Mouse (Mus musculus) G1E-ER4 (cell line): ENCODE results near the gene Filip1l. TPM values are rescaled to one million over a fixed set of nuclear protein-coding genes. Genes with fewer than 3 reads are reported as not detected.

Experiments used
- GATA1 ChIP-seq: IDR thresholded peaks from one replicate; pipeline ENCODE4 v1.8.0; 2012; ENCODE audit warnings: low read length, inconsistent platforms
- polyA plus RNA-seq: library from polyadenylated mRNA; stranded (reverse); fragments of >175 nt; gene quantifications from 2 replicates; pipeline ENCODE4 v1.2.3, GENCODE M21; 2012

Filip1l gene
- polyA plus RNA-seq, 1 experiment, result not detected

DNA sequence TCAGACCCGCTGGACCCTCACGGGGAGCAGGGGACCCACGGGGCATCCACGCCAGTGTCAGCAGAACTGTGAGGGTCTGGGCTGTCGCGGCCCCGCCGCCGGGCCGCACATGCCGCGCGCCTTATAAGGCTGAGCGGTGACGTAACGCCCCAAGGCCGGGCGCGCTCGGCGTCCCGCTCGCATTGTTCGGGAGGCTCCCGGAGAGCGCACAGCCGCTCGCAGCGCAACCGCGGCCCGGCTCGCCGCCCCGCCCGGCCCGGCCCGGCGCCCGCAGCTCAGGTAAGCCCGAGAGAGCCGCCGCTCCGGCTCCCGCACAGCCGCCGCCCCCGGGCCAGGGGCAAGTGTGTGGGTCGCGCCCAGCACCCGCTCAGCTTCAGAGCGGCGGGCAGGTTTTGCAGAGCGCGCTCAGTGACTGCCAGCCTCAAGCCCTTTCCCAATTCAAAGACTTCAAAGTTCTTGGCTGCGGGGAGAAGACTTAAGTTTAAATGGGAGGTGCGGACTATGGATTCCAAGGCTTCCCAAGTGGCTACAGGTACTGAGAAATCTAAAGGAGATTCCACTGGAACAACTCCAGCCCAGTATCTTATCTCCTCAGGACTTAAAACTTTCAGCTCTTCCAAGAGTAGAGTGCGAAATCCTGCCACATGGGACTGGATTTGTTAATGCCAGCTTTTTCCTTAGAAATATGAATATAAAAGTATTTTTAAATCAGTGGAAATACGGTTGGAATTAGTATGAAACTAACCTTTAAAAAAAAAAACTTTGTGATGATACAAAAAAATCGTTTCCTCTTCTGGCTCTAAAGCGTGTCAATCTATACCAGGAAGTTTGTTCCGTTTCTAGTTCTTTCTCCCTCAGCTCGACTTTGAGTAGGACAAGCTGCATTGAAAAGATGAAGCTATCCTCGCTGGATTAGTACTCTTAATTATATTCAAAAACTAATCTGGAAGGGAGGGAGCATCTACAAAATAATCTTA is 196.5 kb downstream of the Filip1l start:
- TF ChIP-seq GATA1, result no peak

DNA sequence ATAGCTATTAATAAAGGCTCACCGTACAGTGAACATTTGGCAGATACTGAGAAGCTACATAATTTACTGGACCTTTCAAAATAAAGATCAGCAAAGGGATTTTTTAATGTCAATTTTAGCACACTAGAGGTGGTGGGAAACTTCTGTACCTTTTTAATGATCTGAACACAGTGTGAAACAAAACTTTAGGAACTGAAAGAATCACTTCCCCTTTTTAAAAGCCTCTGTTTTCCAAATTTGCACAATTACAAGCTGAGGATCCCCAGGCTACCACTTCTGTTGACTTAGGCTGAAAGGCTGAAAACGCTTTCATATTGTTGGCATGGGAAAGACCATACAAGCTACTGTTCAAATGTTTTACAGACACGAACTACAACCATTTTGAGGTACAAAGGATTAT is 197.2 kb downstream of the Filip1l start:
- no peak for TF ChIP-seq GATA1

DNA sequence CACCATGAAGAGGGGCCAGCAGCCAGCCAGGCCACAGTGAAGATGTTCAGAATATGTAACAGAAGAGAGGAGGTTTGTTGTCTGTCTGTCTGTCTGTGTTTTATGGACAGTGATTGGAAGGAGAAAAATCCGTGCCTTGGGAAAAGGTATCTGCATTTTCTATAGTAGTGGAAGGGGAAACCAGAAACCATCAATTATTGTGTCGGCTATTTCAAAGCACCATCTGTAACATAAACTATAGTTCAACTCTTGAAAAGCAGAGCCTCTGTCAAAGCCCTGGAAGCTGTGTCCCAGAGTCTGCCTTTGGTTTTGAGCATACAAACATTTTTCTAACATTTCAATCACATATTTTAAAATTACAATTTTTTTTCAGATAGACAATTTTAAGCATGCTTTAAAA is 197.9 kb downstream of the Filip1l start:
- TF ChIP-seq GATA1, result no peak

DNA sequence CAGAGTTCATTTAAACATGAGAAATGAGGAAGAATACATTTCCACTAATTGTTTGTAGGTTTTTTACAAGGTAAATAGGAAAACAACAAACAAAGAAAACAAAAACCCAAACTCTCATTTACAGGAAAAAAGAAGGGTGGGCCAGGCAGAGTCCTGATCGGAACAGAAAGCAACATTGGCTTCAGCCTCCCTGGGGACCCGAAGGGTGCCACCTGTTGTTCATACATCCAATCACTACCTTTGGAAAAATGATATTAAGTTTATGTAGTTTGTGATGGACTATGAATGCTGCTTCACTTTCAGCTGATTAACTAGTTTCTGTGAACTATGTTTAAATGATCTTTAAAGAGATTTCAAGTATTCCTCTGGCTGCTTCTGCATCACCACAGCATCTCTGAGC is 198.7 kb downstream of the Filip1l start:
- TF ChIP-seq GATA1, result no peak

DNA sequence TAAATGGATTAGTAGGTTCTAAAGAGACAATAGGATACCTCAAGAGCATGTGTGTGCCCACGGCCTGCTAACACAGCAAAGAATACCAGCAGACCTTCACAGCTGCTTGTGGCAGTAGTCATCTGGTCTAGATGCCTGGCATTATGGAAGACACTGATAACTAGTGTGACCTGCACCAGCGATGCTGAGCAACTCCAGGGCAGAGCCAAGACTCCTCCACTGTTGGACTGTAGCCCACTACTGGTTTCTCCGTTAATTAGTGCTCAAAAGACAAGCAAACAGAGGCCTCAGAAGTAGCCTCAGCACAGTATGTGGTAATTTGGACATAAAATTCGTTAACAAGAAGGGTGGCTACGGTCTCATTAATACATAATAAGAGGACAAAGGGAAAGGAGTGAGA is 199.8 kb downstream of the Filip1l start:
- no peak for TF ChIP-seq GATA1

DNA sequence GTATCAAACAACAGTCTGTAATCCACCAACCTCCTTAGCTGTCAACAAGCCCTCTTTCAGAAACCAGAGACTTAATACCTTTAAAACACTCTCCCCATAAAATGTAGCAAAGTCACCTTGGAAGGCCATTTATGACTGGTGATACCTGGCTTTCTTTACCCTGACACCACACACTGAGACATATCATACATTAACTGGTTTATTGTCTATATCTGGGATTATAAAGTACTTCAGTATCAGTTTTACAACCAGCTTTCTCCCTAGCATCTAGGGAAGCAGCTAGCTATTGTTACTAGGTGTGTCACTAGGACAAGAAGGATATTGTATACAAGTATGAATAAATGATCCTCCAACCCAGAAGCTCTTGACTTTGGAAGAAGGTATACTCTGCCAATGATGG is 200.3 kb downstream of the Filip1l start:
- no peak for TF ChIP-seq GATA1

DNA sequence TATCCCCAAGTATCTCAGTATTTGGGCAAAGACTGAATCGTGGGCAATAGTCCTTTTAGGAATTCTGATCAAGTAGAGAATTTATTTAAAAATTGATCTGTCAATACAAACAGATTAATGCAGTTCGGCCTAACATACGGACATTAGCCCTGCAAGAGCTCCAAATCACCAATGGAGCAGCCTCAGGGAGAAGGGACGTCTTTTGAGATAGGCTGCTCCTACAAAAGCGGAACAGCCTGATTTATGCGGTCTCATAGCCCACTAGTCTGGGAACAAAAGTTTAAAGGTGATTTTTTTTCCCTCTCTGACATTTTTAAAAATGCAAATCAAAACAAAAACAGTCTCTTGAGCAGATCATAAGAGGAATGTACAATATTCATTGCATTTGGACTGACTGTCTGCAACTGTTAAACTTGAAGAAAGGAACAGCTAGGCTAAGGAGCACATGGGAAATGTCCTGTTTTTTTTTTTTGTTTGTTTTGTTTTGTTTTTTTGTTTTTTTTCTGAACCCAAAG is 202.1 kb downstream of the Filip1l start:
- no peak for TF ChIP-seq GATA1

DNA sequence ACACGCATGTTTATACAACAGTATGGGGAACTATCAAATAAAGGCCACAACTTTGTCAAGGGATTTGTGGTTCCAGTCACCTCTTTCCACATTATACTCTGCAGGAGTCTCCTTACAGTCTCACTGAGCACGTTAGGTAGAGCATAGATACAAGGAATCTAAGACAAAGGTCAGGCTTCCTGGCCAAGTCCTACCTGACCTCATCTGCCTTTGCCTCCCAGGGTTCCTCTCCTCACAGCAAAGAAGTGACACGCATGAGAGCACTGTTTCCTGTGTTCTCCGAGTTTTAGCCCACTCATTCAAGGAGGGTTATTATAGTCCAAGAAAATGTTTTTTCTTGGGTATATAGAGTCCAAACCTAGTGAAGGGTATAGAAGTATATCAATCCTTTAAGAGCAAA is 202.8 kb downstream of the Filip1l start:
- TF ChIP-seq GATA1, result no peak

DNA sequence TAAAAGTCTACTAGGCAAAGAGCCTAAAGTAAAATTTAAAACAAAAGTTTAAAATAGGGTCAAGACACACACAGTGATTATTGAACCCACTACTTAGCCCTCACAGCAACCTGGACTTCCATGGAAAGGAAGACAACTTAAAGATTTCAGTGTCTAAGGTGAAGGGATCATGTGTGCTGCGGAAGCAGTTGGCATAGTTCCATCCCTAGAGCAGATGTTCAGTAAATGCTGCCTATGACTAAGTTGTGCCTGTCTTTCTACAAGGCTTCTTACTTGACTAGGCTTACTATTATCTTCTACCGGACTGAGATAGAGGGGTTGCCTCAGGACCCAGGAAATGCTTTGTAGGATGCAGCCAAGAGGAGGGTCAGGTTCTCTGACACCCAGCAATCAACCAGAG is 203.4 kb downstream of the Filip1l start:
- TF ChIP-seq GATA1, result no peak

DNA sequence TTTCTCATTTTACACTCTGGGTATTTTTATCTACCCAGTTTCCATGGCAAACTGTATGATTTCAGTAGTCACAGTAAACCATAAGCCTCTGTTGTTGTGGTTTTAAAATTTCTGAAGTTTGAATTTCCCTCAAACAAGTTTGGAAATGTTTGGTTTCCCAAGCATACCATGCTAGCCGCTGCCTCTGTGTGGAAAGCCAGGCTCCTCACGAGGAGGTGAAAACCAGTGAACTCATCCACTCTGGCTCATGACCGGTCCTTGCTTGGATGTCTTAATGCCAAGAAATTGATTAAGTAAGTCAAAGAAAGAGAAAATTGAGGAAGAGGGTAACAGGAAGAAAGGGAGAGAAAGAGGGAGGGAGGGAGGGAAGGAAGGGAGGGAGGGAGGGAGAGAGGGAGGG is 205.4 kb downstream of the Filip1l start:
- no peak for TF ChIP-seq GATA1

DNA sequence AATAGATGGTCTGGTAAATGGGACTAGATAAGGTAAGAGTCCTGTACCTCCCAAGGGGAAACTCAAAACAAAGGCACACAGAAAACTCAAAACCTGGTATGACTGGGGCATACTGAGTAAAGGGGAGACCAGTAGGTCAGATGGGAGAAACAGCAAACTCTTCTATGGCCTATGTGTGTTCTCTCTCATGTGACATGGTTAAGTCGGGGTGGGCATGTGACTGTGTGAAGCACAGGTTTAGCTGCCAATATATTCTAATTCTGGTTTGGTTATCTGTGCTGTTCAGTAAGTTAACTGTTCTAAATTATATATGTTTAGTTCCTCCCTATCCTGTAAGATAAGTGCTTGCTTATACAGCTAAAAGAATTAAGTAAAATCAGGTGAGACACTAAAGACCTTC is 207.3 kb downstream of the Filip1l start:
- no peak for TF ChIP-seq GATA1

DNA sequence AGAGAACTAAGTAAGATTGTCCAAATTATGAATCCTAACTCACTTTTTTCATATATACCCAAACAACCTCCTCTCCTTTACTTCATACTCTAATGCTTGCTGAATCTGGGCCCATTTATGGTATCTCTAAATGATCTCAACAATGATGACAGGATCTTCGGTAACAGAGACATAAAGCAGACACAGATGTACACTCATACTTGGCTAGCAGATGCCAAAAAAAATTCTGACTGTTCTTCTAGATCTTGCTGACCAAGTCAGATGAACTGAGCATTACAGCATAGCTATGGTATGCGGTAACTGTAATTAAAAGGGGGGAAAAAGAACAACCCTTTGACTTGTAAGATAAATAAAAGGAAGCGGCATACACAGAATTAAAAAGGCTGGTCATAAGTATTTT is 210.6 kb downstream of the Filip1l start:
- TF ChIP-seq GATA1, result no peak

DNA sequence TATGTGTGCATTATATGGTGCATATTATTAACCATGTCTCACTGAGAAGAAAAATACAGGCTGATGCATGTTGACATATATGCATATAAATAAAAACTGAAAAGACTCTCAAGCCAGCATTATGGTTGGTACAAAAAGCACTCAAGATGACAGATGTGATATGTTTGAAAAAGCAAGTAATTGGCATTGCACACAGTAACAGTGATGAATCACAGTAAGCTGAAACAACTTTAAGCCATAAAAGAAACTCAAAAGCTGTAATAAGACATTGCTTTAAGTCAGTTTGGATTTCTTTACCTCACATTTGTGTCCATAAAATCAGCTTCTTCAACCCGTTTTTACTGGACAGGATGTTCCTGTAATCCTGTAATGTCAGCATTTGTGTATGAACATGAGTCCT is 211.9 kb downstream of the Filip1l start:
- TF ChIP-seq GATA1, result no peak

DNA sequence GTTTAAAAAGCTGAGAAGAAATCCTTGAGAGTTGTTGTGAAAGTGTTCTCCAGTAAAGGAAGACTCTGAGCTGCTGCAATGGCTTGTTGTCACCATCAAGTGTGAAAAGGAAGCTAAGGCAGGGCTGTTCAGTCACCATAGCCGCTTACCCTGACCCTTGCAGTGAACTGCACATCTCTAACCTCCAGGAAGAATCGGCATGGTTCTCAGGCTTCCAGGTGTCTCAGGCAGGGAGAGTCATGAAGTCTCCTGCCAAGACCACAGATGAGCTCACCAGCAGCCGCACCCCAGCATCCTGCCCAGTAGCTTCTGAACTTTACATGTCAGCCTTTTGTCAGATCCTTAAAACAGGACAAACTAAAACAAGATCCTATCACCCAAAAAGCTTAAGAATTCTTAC is 213.3 kb downstream of the Filip1l start:
- no peak for TF ChIP-seq GATA1

DNA sequence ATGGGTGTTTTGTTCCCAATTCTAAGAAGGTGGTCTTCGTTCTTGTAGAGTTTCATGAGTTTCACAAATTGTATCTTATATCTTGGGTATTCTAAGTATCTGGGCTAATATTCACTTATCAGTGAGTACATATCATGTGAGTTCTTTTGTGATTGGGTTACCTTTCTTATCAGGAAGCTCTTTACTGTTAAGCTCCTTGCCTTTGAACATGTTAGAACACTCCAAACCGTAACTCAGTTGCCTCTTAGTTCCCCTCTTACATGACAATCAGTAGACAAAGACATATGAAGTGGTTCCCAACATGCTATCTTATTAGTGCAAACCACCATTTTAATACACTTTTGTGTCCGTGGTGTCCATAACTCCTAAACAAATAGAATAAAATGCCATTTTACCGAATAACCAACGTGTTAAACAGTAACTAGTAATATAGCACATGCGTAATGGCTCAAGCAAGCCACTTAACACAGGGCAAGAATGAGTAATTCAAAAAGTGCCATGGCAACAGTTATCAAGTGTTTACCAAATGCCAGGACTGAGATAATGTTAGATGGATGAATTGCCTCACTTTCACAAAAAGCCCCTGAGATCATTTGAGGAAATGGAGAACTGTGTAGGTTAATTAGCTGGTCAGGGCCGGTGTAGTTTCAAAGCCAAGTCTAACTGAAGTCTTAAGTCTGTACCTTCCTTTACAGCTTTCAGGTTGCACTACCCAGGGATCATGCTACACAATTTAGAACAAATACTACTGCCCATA is 215.9 kb downstream of the Filip1l start:
- TF ChIP-seq GATA1, result no peak

DNA sequence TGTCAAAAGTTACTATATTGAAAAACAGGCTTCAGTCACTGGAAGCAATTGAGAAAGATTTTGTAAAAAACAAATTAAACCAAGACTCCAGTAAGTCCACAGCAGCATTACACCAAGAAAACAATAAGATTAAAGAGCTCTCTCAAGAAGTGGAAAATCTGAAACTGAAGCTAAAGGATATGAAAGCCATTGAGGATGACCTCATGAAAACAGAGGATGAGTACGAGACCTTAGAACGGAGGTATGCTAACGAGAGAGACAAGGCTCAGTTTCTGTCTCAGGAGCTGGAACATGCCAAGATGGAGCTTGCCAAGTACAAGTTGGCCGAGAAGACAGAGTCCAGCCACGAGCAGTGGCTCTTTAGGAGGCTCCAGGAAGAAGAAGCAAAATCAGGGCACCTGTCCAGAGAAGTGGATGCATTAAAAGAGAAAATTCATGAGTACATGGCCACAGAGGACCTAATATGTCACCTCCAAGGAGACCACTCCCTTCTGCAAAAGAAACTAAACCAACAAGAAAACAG is 218.0 kb downstream of the Filip1l start:
- TF ChIP-seq GATA1, result no peak
